Mouse (Mus musculus) neural tube, embryonic 14.5 days (tissue): Measurements from ENCODE around the gene Zfp968. TPM values are rescaled to one million over a fixed set of nuclear protein-coding genes. Genes with fewer than 3 reads are reported as not detected.
"Not testable (repeated sequence)": the region's sequence is repeated elsewhere in the genome, so short reads cannot be mapped to it uniquely, and the experiment has no call there.

ENCODE experiments used
- ATAC-seq: fragments of 200-750 bp; cut with Nextera tagmentation; 2 replicates; pipeline ENCODE4 v1.8.0; 2017; ENCODE audit warnings: low read depth, mild to moderate bottlenecking, moderate TSS enrichment, moderate library complexity
- H3K27ac ChIP-seq: fragments of 300-500 bp; sonication (generic); 2 replicates; pipeline ENCODE4 v1.5.1; 2014; ENCODE audit warnings: low read depth, mild to moderate bottlenecking, control low read depth, low read length, moderate library complexity, mixed read lengths
- H3K27me3 ChIP-seq: fragments of 300-500 bp; sonication (generic); 2 replicates; pipeline ENCODE4 v1.6.1; 2014; ENCODE audit warnings: low read length; ENCODE audit not compliant: control insufficient read depth, insufficient read depth
- H3K36me3 ChIP-seq: fragments of 300-500 bp; sonication (generic); 2 replicates; pipeline ENCODE4 v1.6.1; 2014; ENCODE audit warnings: low read length, mixed read lengths; ENCODE audit not compliant: control insufficient read depth, insufficient read depth
- H3K4me1 ChIP-seq: fragments of 300-500 bp; sonication (generic); 2 replicates; pipeline ENCODE4 v1.6.1; 2014; ENCODE audit warnings: low read length; ENCODE audit not compliant: control insufficient read depth, insufficient read depth
- H3K4me2 ChIP-seq: fragments of 300-500 bp; sonication (generic); 2 replicates; pipeline ENCODE4 v1.6.1; 2014; ENCODE audit warnings: mild to moderate bottlenecking, low read depth, low read length, control low read depth
- H3K4me3 ChIP-seq: fragments of 300-500 bp; sonication (generic); 2 replicates; pipeline ENCODE4 v1.5.1; 2014; ENCODE audit warnings: low read depth, low read length, control low read depth, mixed read lengths
- H3K9ac ChIP-seq: fragments of 300-500 bp; sonication (generic); replicated peaks from 2 replicates; pipeline ENCODE4 v1.6.1; 2014; ENCODE audit warnings: low read depth, mild to moderate bottlenecking, control low read depth, low read length, mixed read lengths
- H3K9me3 ChIP-seq: fragments of 300-500 bp; sonication (generic); 2 replicates; pipeline ENCODE4 v1.6.1; 2016; ENCODE audit warnings: low read length; ENCODE audit not compliant: control insufficient read depth
- WGBS: fragments of 180-500 bp; shearing (Covaris S2); extraction: QIAGEN DNeasy Blood & Tissue Kit; methylation state at CpG from one replicate; pipeline ENCODE4 v1.1.7; 2014; 5-methylcytosine and 5-hydroxymethylcytosine counted together
- polyA plus RNA-seq: library from polyadenylated mRNA; unstranded; fragments of >200 nt; fragmentation: Nextera tagmentation; extraction: Ambion mirVana; gene quantifications from 2 replicates; pipeline ENCODE4 v1.2.1, GENCODE M21; 2014

Zfp968 gene
- 5.6 and 6.6 TPM in 2 replicates for polyA plus RNA-seq

- H3K4me2 ChIP-seq, H3K27me3 ChIP-seq, ATAC-seq, H3K4me1 ChIP-seq, H3K36me3 ChIP-seq, H3K27ac ChIP-seq, H3K9ac ChIP-seq, H3K9me3 ChIP-seq, H3K4me3 ChIP-seq: not testable (repeated sequence)
- WGBS = no CpG with 5 or more reads among the region's 6 CpGs
Measured at GRCm38 (mm10) chr2:175372136-175372535, at the start of gene Zfp968. TSS of gene Zfp968 (plus strand) at chr2:175372436.

- ATAC-seq, H3K36me3 ChIP-seq, H3K27ac ChIP-seq, H3K9ac ChIP-seq, H3K9me3 ChIP-seq, H3K27me3 ChIP-seq, H3K4me3 ChIP-seq, H3K4me1 ChIP-seq, H3K4me2 ChIP-seq: not testable (repeated sequence)
- WGBS = no CpG with 5 or more reads among the region's 8 CpGs
Measured at GRCm38 (mm10) chr2:175338097-175338496, 34.1 kb upstream of the Zfp968 start, which contains the start of gene Gm4631. TSS of gene Gm4631 (minus strand) at chr2:175338197.

Other genes starting within 250 kb of the Zfp968 start
- gene Gm14399, start 230.4 kb upstream of the Zfp968 start, polyA plus RNA-seq = 5.9 and 6.8 TPM in 2 replicates
- gene Gm14443, start 196.6 kb upstream of the Zfp968 start, polyA plus RNA-seq = 1.5 and 2.1 TPM in 2 replicates
- gene Gm14391, start 165.5 kb upstream of the Zfp968 start, polyA plus RNA-seq = 5.7 and 16.2 TPM in 2 replicates
- gene Gm14440, start 97.3 kb upstream of the Zfp968 start, polyA plus RNA-seq = 1.9 TPM in 1 of 2 replicates, not detected in the other
- gene Gm4631, start 34.2 kb upstream of the Zfp968 start, polyA plus RNA-seq = 24.4 and 24.5 TPM in 2 replicates
- gene Gm4724, start 63.4 kb downstream of the Zfp968 start, polyA plus RNA-seq = 24.8 and 32.5 TPM in 2 replicates
- 6.7 and 6.9 TPM in 2 replicates for gene Zfp965, start 97.5 kb downstream of the Zfp968 start, polyA plus RNA-seq